8 mouse cellular contexts compared by ENCODE assay signal in the genomic region with DNA sequence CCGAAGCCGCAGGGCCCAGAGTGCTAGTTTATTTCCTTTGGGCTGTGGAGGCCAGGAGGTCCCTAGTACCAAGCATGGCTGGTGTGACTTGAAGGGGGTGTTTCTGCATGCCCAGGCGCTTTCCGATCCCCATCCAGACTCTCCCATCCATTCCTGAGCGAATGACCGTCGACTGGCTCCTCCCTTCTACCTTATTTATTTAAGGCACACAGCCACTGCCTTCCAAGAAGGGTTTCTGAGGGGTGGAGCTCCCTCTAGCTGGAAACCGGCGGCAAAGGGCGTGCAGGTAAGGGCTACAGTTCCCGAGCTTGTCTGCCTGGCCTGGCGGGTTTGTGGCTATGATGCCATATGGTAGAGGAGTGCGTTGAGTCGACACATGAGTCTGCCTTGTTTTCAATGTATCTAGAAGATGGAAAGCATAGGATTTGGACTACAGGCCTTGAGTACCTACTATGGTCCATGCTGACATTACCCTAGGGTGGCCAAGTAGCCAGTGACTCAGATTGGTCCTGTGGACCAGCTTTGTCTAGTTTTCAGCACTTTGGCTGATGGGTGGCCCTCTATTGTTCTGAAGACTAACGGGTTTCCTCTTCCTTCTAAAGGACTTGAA. TPM values are rescaled to one million over a fixed set of nuclear protein-coding genes. Genes with fewer than 3 reads are reported as not detected.
DNase-seq lines count a peak whose midpoint lies in the region; ATAC-seq lines count a peak whose summit lies in the region.

No protein-coding gene starts in this region.

- peak overlapping the region; percentile 89 for H3K27ac ChIP-seq in neural tube, embryonic 11.5 days (ENCODE audit: low read depth, low read length)
- peak overlapping the region; percentile 97 for H3K27ac ChIP-seq in liver, embryonic 15.5 days (replicated peaks)

- H3K4me2 ChIP-seq in neural tube, embryonic 11.5 days (ENCODE audit: low read depth), result peak overlapping the region; percentile 87
- H3K4me2 ChIP-seq in liver, embryonic 15.5 days, result peak overlapping the region; percentile 96

- no peaks in the 10 kb centered on the region for H3K9me3 ChIP-seq in neural tube, embryonic 11.5 days (ENCODE audit: control insufficient read depth, low read length)
- H3K9me3 ChIP-seq in liver, embryonic 15.5 days (replicated peaks), result no peaks in the 10 kb centered on the region

- peaks cover 20% of the 10 kb centered on the region for H3K4me1 ChIP-seq in neural tube, embryonic 11.5 days (ENCODE audit: control insufficient read depth, insufficient read depth, low read length)
- peaks cover 66% of the 10 kb centered on the region for H3K4me1 ChIP-seq in liver, embryonic 15.5 days (replicated peaks)

- H3K9ac ChIP-seq in neural tube, embryonic 11.5 days (ENCODE audit: low read length), result peak overlapping the region; percentile 100
- peak overlapping the region; percentile 98 for H3K9ac ChIP-seq in liver, embryonic 15.5 days

- WGBS in neural tube, embryonic 11.5 days, result under 1% methylated on average over 15 of the region's 15 CpGs
- under 1% methylated on average over 15 of the region's 15 CpGs for WGBS in liver, embryonic 15.5 days (ENCODE audit: insufficient replicate concordance)

- H3K4me3 ChIP-seq in neural tube, embryonic 11.5 days (ENCODE audit: low read depth, low read length), result peak overlapping the region; percentile 100
- H3K4me3 ChIP-seq in liver, embryonic 15.5 days (replicated peaks), result peak overlapping the region; percentile 99

- peak; percentile 38 for DNase-seq in neural tube, embryonic 11.5 days (ENCODE audit: low spot score)
- DNase-seq in neural tube, embryonic 10.5 days (ENCODE audit: extremely low spot score, low spot score), result no peak
- DNase-seq in cerebellum, adult 11-12 months, result peak; percentile 86
- peak; percentile 43 for DNase-seq in forelimb bud, embryonic 11.5 days (ENCODE audit: low read depth, low spot score)
- DNase-seq in kidney, adult 11 months, result peak; percentile 83
- DNase-seq in right cerebral cortex, postnatal 10 days (ENCODE audit: low spot score in 2 of 2), result peak; percentile 59 to 60

- H3K36me3 ChIP-seq in neural tube, embryonic 11.5 days (ENCODE audit: control insufficient read depth, insufficient read depth, low read length), result peaks cover 11% of the 10 kb centered on the region
- H3K36me3 ChIP-seq in liver, embryonic 15.5 days (replicated peaks), result peaks cover 33% of the 10 kb centered on the region

- no peaks in the 10 kb centered on the region for H3K27me3 ChIP-seq in neural tube, embryonic 11.5 days (ENCODE audit: control insufficient read depth, insufficient read depth, low read length)
- H3K27me3 ChIP-seq in liver, embryonic 15.5 days, result no peaks in the 10 kb centered on the region

- no peak for ATAC-seq in neural tube, embryonic 11.5 days (ENCODE audit: insufficient read depth, low FRiP score, low TSS enrichment)
- ATAC-seq in liver, embryonic 15.5 days (ENCODE audit: insufficient read depth), result no peak
- ATAC-seq in granulocyte monocyte progenitor cell, adult 5-6 weeks (replicated peaks; ENCODE audit: poor library complexity, severe bottlenecking), result no peak

RNA-seq across cellular contexts. Expression of a gene that starts 2.1 kb away (rescaled TPM):
- polyA plus RNA-seq in neural tube, embryonic 11.5 days (2014; fragmentation: Nextera tagmentation; extraction: Ambion mirVana), result 2,926 and 3,268 TPM in 2 replicates
- 634 and 778 TPM in 2 replicates for polyA plus RNA-seq in liver, embryonic 15.5 days (2015; fragmentation: Nextera tagmentation; extraction: Ambion mirVana)
- total RNA-seq in granulocyte monocyte progenitor cell, adult 5-6 weeks (2014; fragmentation: Nextera tagmentation), result 3,814 and 3,953 TPM in 2 replicates
- total RNA-seq in granulocyte monocyte progenitor cell, adult 5-6 weeks (2017), result 7,771 and 8,789 TPM in 2 replicates

RNA-seq across cellular contexts. Expression of a gene that starts 53.8 kb away (rescaled TPM):
- 77.9 and 83.2 TPM in 2 replicates for polyA plus RNA-seq in neural tube, embryonic 11.5 days (2014; fragmentation: Nextera tagmentation; extraction: Ambion mirVana)
- polyA plus RNA-seq in liver, embryonic 15.5 days (2015; fragmentation: Nextera tagmentation; extraction: Ambion mirVana), result 24.7 and 29.0 TPM in 2 replicates
- total RNA-seq in granulocyte monocyte progenitor cell, adult 5-6 weeks (2014; fragmentation: Nextera tagmentation), result 57.7 and 68.0 TPM in 2 replicates
- total RNA-seq in granulocyte monocyte progenitor cell, adult 5-6 weeks (2017), result 32.0 and 33.0 TPM in 2 replicates

RNA-seq across cellular contexts. Expression of a gene that starts 54.0 kb away (rescaled TPM):
- 63.7 and 65.4 TPM in 2 replicates for polyA plus RNA-seq in neural tube, embryonic 11.5 days (2014; fragmentation: Nextera tagmentation; extraction: Ambion mirVana)
- polyA plus RNA-seq in liver, embryonic 15.5 days (2015; fragmentation: Nextera tagmentation; extraction: Ambion mirVana), result 13.1 and 13.4 TPM in 2 replicates
- 22.1 and 29.3 TPM in 2 replicates for total RNA-seq in granulocyte monocyte progenitor cell, adult 5-6 weeks (2014; fragmentation: Nextera tagmentation)
- total RNA-seq in granulocyte monocyte progenitor cell, adult 5-6 weeks (2017), result 19.9 and 24.2 TPM in 2 replicates
